8 mouse cellular contexts compared by ENCODE assay signal in genomic region chr3:95963681-95964080, GRCm38 (mm10). TPM values are rescaled to one million over a fixed set of nuclear protein-coding genes. Genes with fewer than 3 reads are reported as not detected.
DNase-seq lines count a peak whose midpoint lies in the region; ATAC-seq and TF ChIP-seq lines count a peak whose summit lies in the region.

No protein-coding gene starts in this region.

- H3K9me3 ChIP-seq in intestine, postnatal 0 days (ENCODE audit: control insufficient read depth), result no peaks in the 10 kb centered on the region
- no peaks in the 10 kb centered on the region for H3K9me3 ChIP-seq in intestine, embryonic 16.5 days (ENCODE audit: control insufficient read depth, low read length)
- no peaks in the 10 kb centered on the region for H3K9me3 ChIP-seq in embryonic facial prominence, embryonic 10.5 days

- peak; percentile 68 for TF ChIP-seq CTCF in intestine, postnatal 0 days (IDR thresholded peaks at IDR 0.05; ENCODE audit: low read depth)

- no peak overlapping the region for H3K9ac ChIP-seq in intestine, postnatal 0 days (ENCODE audit: low read depth, low read length)
- no peak overlapping the region for H3K9ac ChIP-seq in intestine, embryonic 16.5 days (ENCODE audit: low read depth, low read length)

- no peak overlapping the region for H3K4me2 ChIP-seq in intestine, postnatal 0 days (replicated peaks; ENCODE audit: low read depth)
- H3K4me2 ChIP-seq in intestine, embryonic 16.5 days (ENCODE audit: low read depth, low read length), result no peak overlapping the region

- intact Hi-C loops in gastrocnemius, postnatal 14 days (cut with DNase I; ENCODE audit: low total_unique reads), result loop anchor here (2.0 to 10.0 kb wide), 2 partner anchors 89 to 191 kb away; no protein-coding TSS in a partner anchor

- peak; percentile 22 for DNase-seq in urinary bladder, postnatal 14 days (ENCODE audit: low spot score)
- DNase-seq in urinary bladder, postnatal 4 days (ENCODE audit: low spot score in 2 of 2), result no peak
- DNase-seq in embryonic facial prominence, embryonic 10.5 days (ENCODE audit: low spot score), result peak; percentile 24
- no peak for DNase-seq in ovary, postnatal 36 days (ENCODE audit: low spot score)
- DNase-seq in layer of hippocampus, postnatal 36 days, result no peak
- no peak for DNase-seq in gastrocnemius, postnatal 14 days

- 33% methylated on average over 4 of the region's 4 CpGs for WGBS in intestine, postnatal 0 days
- 37% methylated on average over 4 of the region's 4 CpGs for whole genome bisulfite sequencing in intestine, embryonic 16.5 days
- 44% methylated on average over 4 of the region's 4 CpGs for WGBS in embryonic facial prominence, embryonic 10.5 days

- no peaks in the 10 kb centered on the region for H3K4me1 ChIP-seq in intestine, postnatal 0 days (replicated peaks; ENCODE audit: control insufficient read depth, insufficient read depth, low read length)
- H3K4me1 ChIP-seq in intestine, embryonic 16.5 days (ENCODE audit: control insufficient read depth, insufficient read depth, low read length), result peaks cover 4% of the 10 kb centered on the region; the same call in 1 of the 2 replicates
- peaks cover 12% of the 10 kb centered on the region for H3K4me1 ChIP-seq in embryonic facial prominence, embryonic 10.5 days

- no peaks in the 10 kb centered on the region for H3K36me3 ChIP-seq in intestine, postnatal 0 days (ENCODE audit: control insufficient read depth, insufficient read depth)
- no peaks in the 10 kb centered on the region for H3K36me3 ChIP-seq in intestine, embryonic 16.5 days (ENCODE audit: control insufficient read depth, insufficient read depth, low read length)
- no peaks in the 10 kb centered on the region for H3K36me3 ChIP-seq in embryonic facial prominence, embryonic 10.5 days (replicated peaks)

- no peak overlapping the region for H3K4me3 ChIP-seq in intestine, postnatal 0 days (ENCODE audit: low read depth, low read length)
- H3K4me3 ChIP-seq in intestine, embryonic 16.5 days (ENCODE audit: low read length), result no peak overlapping the region
- no peak overlapping the region for H3K4me3 ChIP-seq in embryonic facial prominence, embryonic 10.5 days

- no peak overlapping the region for H3K27ac ChIP-seq in intestine, postnatal 0 days (ENCODE audit: low read depth, low read length)
- no peak overlapping the region for H3K27ac ChIP-seq in intestine, embryonic 16.5 days (ENCODE audit: low read length)
- 0 out of 2 replicates have a peak overlapping the region, but pooled peaks have one; percentile 30 for H3K27ac ChIP-seq in embryonic facial prominence, embryonic 10.5 days (replicated peaks)

- H3K27me3 ChIP-seq in intestine, postnatal 0 days (replicated peaks; ENCODE audit: control insufficient read depth, insufficient read depth, low read length), result no peaks in the 10 kb centered on the region; the same call in 1 of the 2 replicates
- no peaks in the 10 kb centered on the region for H3K27me3 ChIP-seq in intestine, embryonic 16.5 days (replicated peaks; ENCODE audit: control insufficient read depth, insufficient read depth, low read length)
- no peaks in the 10 kb centered on the region for H3K27me3 ChIP-seq in embryonic facial prominence, embryonic 10.5 days (replicated peaks; ENCODE audit: low read depth, poor library complexity, severe bottlenecking)

- ATAC-seq in intestine, postnatal 0 days, result no peak
- ATAC-seq in intestine, embryonic 16.5 days, result no peak

RNA-seq across cellular contexts. Expression of gene Plekho1, which starts 32.1 kb away (rescaled TPM):
- polyA plus RNA-seq in intestine, postnatal 0 days (2015; fragmentation: Nextera tagmentation; extraction: Ambion mirVana), result 18.9 and 23.8 TPM in 2 replicates
- 17.3 and 17.7 TPM in 2 replicates for polyA plus RNA-seq in intestine, embryonic 16.5 days (2015; fragmentation: Nextera tagmentation; extraction: Ambion mirVana)
- polyA plus RNA-seq in embryonic facial prominence, embryonic 10.5 days (2016; fragmentation: Nextera tagmentation; extraction: Ambion mirVana), result 73.2 and 78.5 TPM in 2 replicates
- 10 to 100 TPM; 37.3 to 41.0 TPM for total RNA-seq in layer of hippocampus, postnatal 36 days (2021)
- 10 to 100 TPM; 30.0 to 50.8 TPM for total RNA-seq in gastrocnemius, postnatal 14 days (2021)

RNA-seq across cellular contexts. Expression of gene Anp32e, which starts 34.6 kb away (rescaled TPM):
- polyA plus RNA-seq in intestine, postnatal 0 days (2015; fragmentation: Nextera tagmentation; extraction: Ambion mirVana), result 71.7 and 75.1 TPM in 2 replicates
- polyA plus RNA-seq in intestine, embryonic 16.5 days (2015; fragmentation: Nextera tagmentation; extraction: Ambion mirVana), result 140 and 150 TPM in 2 replicates
- polyA plus RNA-seq in embryonic facial prominence, embryonic 10.5 days (2016; fragmentation: Nextera tagmentation; extraction: Ambion mirVana), result 369 and 371 TPM in 2 replicates
- total RNA-seq in layer of hippocampus, postnatal 36 days (2021), result 10 to 100 TPM; 77.4 to 94.7 TPM
- 10 to 100 TPM; 74.2 to 78.4 TPM for total RNA-seq in gastrocnemius, postnatal 14 days (2021)

RNA-seq across cellular contexts. Expression of gene Car14, which starts 59.2 kb away (rescaled TPM):
- 0.90 TPM in 2 replicates for polyA plus RNA-seq in intestine, postnatal 0 days (2015; fragmentation: Nextera tagmentation; extraction: Ambion mirVana)
- polyA plus RNA-seq in intestine, embryonic 16.5 days (2015; fragmentation: Nextera tagmentation; extraction: Ambion mirVana), result 0.76 and 1.1 TPM in 2 replicates
- 120 and 133 TPM in 2 replicates for polyA plus RNA-seq in embryonic facial prominence, embryonic 10.5 days (2016; fragmentation: Nextera tagmentation; extraction: Ambion mirVana)
- total RNA-seq in layer of hippocampus, postnatal 36 days (2021), result 10 to 100 TPM in 1 of 2 experiments, 1 to 10 TPM in 1; 9.0 to 12.2 TPM
- 10 to 100 TPM; 39.2 to 64.9 TPM for total RNA-seq in gastrocnemius, postnatal 14 days (2021)

Comparison
In these comparisons a context has a peak if more than half of its experiments do, and no peak if none do; other contexts are left out.
1. DNase-seq: peak in urinary bladder, postnatal 14 days (single experiment) and embryonic facial prominence, embryonic 10.5 days (single experiment); none in urinary bladder, postnatal 4 days (0 of 2), ovary, postnatal 36 days (single experiment), layer of hippocampus, postnatal 36 days (0 of 2) and gastrocnemius, postnatal 14 days (single experiment).
2. RNA of gene Car14, which starts 59.2 kb away (polyA plus RNA-seq): 120 to 133 TPM in embryonic facial prominence, embryonic 10.5 days; 0.76 to 1.1 TPM in intestine, embryonic 16.5 days and 0.90 TPM in intestine, postnatal 0 days; every median in the first group is over 10 times any median in the second.